Comparison of ENCODE assay signal across 14 mouse cellular contexts in the genomic region with DNA sequence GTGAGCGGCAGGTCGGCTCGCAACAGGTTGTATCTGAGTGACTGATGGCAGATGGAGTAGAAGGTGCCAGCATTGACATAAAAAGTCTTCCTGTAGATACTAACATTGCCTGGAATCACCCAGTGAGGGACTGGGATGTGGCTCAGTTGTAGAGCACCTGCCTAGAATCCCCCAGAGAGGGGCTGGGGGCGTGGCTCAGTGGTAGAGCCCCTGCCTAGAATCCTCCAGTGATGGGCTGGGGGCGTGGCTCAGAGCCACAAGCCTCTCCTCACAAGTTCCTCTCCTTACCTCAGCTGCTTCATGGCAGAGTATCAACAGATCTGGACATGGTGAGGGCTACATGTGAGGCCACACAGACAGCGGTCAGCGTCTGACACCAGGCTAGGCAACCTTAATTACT. TPM values are rescaled to one million over a fixed set of nuclear protein-coding genes. Genes with fewer than 3 reads are reported as not detected.
DNase-seq lines count a peak whose midpoint lies in the region; ATAC-seq and TF ChIP-seq lines count a peak whose summit lies in the region.
"Had no signal": no experiment of that assay in that cellular context is flagged by ENCODE, and none has a peak within 500 bp of the region (broad histone marks: within the 10 kb centered on the region; RNA-seq: fewer than 3 reads in every experiment).

No protein-coding gene starts in this region.

- no peak for ATAC-seq in heart, embryonic 14.5 days (ENCODE audit: insufficient number of reproducible peaks, insufficient read depth, low FRiP score, low read depth)
- no peak for ATAC-seq in lung, embryonic 16.5 days (ENCODE audit: low read depth)
- ATAC-seq in monocyte, adult 5-6 weeks (replicated peaks; ENCODE audit: insufficient number of reproducible peaks, low FRiP score, low TSS enrichment, poor library complexity, severe bottlenecking) = no peak
- ATAC-seq: activated CD4-positive, CD25-positive, alpha-beta regulatory T cell, adult 4 months; liver, embryonic 12.5 days had no signal

- no peaks in the 10 kb centered on the region for H3K27me3 ChIP-seq in heart, embryonic 14.5 days (ENCODE audit: control insufficient read depth, insufficient read depth, low read length)
- no peaks in the 10 kb centered on the region for H3K27me3 ChIP-seq in lung, embryonic 16.5 days (ENCODE audit: control insufficient read depth, insufficient read depth, low read depth, low read length)
- H3K27me3 ChIP-seq in small intestine, adult 2 months (ENCODE audit: control insufficient read depth, insufficient read depth, low read length) = no peaks in the 10 kb centered on the region
- no peaks in the 10 kb centered on the region for H3K27me3 ChIP-seq in thymus, adult 2 months (ENCODE audit: control insufficient read depth, insufficient read depth, low read length)
- H3K27me3 ChIP-seq: liver, embryonic 12.5 days had no signal

- H3K36me3 ChIP-seq in heart, embryonic 14.5 days (ENCODE audit: control insufficient read depth, insufficient read depth, low read length) = peaks cover 5% of the 10 kb centered on the region; the same call in 1 of the 2 replicates
- no peaks in the 10 kb centered on the region for H3K36me3 ChIP-seq in lung, embryonic 16.5 days (ENCODE audit: control insufficient read depth, insufficient read depth, low read length)
- no peaks in the 10 kb centered on the region for H3K36me3 ChIP-seq in small intestine, adult 2 months (ENCODE audit: control insufficient read depth, insufficient read depth, low read length)
- H3K36me3 ChIP-seq in thymus, adult 2 months (ENCODE audit: control insufficient read depth, insufficient read depth, low read length) = no peaks in the 10 kb centered on the region

- 0 out of 2 replicates have a peak, but pooled peaks cover 3% of the 10 kb centered on the region for H3K9me3 ChIP-seq in heart, embryonic 14.5 days (ENCODE audit: control insufficient read depth, low read length)
- 0 out of 2 replicates have a peak, but pooled peaks cover 4% of the 10 kb centered on the region for H3K9me3 ChIP-seq in lung, embryonic 16.5 days (ENCODE audit: control insufficient read depth, low read length)
- H3K9me3 ChIP-seq: liver, embryonic 12.5 days had no signal

- no peak for TF ChIP-seq POLR2A in small intestine, adult 2 months (IDR thresholded peaks at IDR 0.05; ENCODE audit: low read depth, low read length)
- TF ChIP-seq POLR2A in thymus, adult 2 months (IDR thresholded peaks at IDR 0.05; ENCODE audit: control insufficient read depth, extremely low read depth, insufficient read depth, low read length, poor library complexity) = no peak

- H3K4me3 ChIP-seq in heart, embryonic 14.5 days (ENCODE audit: control insufficient read depth in 1 of 2, insufficient read depth in 1 of 2, low read depth in 1 of 2, low read length in 2 of 2) = no peak overlapping the region
- H3K4me3 ChIP-seq in lung, embryonic 16.5 days (ENCODE audit: low read length) = no peak overlapping the region
- H3K4me3 ChIP-seq in small intestine, adult 2 months (ENCODE audit: low read depth, low read length) = no peak overlapping the region
- H3K4me3 ChIP-seq in thymus, adult 2 months (ENCODE audit: control insufficient read depth, insufficient read depth, low read length) = no peak overlapping the region
- H3K4me3 ChIP-seq: hindbrain, embryonic 10.5 days; liver, embryonic 12.5 days had no signal

- H3K4me2 ChIP-seq in heart, embryonic 14.5 days (ENCODE audit: low read length) = peak overlapping the region; percentile 40; the same call in 1 of the 2 replicates
- no peak overlapping the region for H3K4me2 ChIP-seq in lung, embryonic 16.5 days (ENCODE audit: low read depth, low read length)
- H3K4me2 ChIP-seq: liver, embryonic 12.5 days had no signal

- no peak for TF ChIP-seq CTCF in small intestine, adult 2 months (IDR thresholded peaks at IDR 0.05; ENCODE audit: extremely low read depth, insufficient read length, insufficient replicate concordance, low read depth, low read length)
- no peak for TF ChIP-seq CTCF in thymus, adult 2 months (IDR thresholded peaks at IDR 0.05; ENCODE audit: borderline replicate concordance, control insufficient read depth, extremely low read depth, insufficient read depth, low read length, poor library complexity)

- intact Hi-C loops in heart, postnatal 10 days (cut with DNase I) = no loop called here

- H3K27ac ChIP-seq in heart, embryonic 14.5 days (replicated peaks in 1 of 2; ENCODE audit: control insufficient read depth in 1 of 2, insufficient read depth in 1 of 2, low read depth in 2 of 2, low read length in 2 of 2) = peak overlapping the region; percentile 51 to 83
- H3K27ac ChIP-seq in lung, embryonic 16.5 days (ENCODE audit: low read length) = peak overlapping the region; percentile 18
- H3K27ac ChIP-seq in small intestine, adult 2 months (ENCODE audit: insufficient read depth, low read depth, low read length) = 0 out of 2 replicates have a peak overlapping the region, but pooled peaks have one; percentile 0
- no peak overlapping the region for H3K27ac ChIP-seq in thymus, adult 2 months (ENCODE audit: control insufficient read depth, insufficient read depth, low read length)
- H3K27ac ChIP-seq: hindbrain, embryonic 10.5 days; liver, embryonic 12.5 days had no signal

- no peak overlapping the region for H3K9ac ChIP-seq in heart, embryonic 14.5 days (ENCODE audit: low read length)
- no peak overlapping the region for H3K9ac ChIP-seq in lung, embryonic 16.5 days (ENCODE audit: low read length)
- H3K9ac ChIP-seq: liver, embryonic 12.5 days had no signal

- no peak for DNase-seq in heart, postnatal 10 days
- no peak for DNase-seq in lung, postnatal 25 days (ENCODE audit: low spot score)
- DNase-seq in ZHBTc4 (ENCODE audit: low read depth, low spot score) = peak; percentile 83
- no peak for DNase-seq in thymus, adult 2 months
- DNase-seq: B cell, adult 2 months; cerebellum, adult 11 months; layer of hippocampus, adult 9-11 months had no signal

- 92% methylated on average over 7 of the region's 7 CpGs for WGBS in heart, embryonic 14.5 days
- WGBS in lung, embryonic 16.5 days = 89% methylated on average over 7 of the region's 7 CpGs
- 59% methylated on average over 7 of the region's 7 CpGs for WGBS in small intestine, adult 2 months
- WGBS in thymus, adult 2 months = 99% methylated on average over 7 of the region's 7 CpGs

- H3K4me1 ChIP-seq in heart, embryonic 14.5 days (ENCODE audit: control insufficient read depth in 2 of 2, insufficient read depth in 2 of 2, low read length in 2 of 2) = peaks cover 55 to 74% of the 10 kb centered on the region in 2 experiments
- peaks cover 38% of the 10 kb centered on the region for H3K4me1 ChIP-seq in lung, embryonic 16.5 days (replicated peaks; ENCODE audit: control insufficient read depth, insufficient read depth, low read length)
- peaks cover 46% of the 10 kb centered on the region for H3K4me1 ChIP-seq in small intestine, adult 2 months (ENCODE audit: control insufficient read depth, insufficient read depth, insufficient read length, low read length)
- peaks cover 45% of the 10 kb centered on the region for H3K4me1 ChIP-seq in thymus, adult 2 months (replicated peaks; ENCODE audit: control insufficient read depth, insufficient read depth, low read length)

RNA-seq across cellular contexts. Expression of a gene that starts 17.0 kb away (rescaled TPM):
- 53.9 and 55.0 TPM in 2 replicates for polyA plus RNA-seq in heart, embryonic 14.5 days (2014; fragmentation: Nextera tagmentation; extraction: Ambion mirVana)
- 10 to 100 TPM; 43.3 to 45.5 TPM for total RNA-seq in heart, postnatal 10 days (2021)
- polyA plus RNA-seq in lung, embryonic 16.5 days (2015; fragmentation: Nextera tagmentation; extraction: Ambion mirVana) = 58.8 and 67.5 TPM in 2 replicates
- 25.0 and 40.4 TPM in 2 replicates for polyA plus RNA-seq in small intestine, adult 2 months (2012; rRNA removed)
- 75.6 and 83.9 TPM in 2 replicates for polyA plus RNA-seq in thymus, adult 2 months (2012; rRNA removed)
- 2.0 to 2.8 TPM (median 2.4 TPM) in 3 replicates for total RNA-seq in monocyte, adult 5-6 weeks (2017)
